Mouse (Mus musculus) layer of hippocampus, postnatal 25 days (tissue): ENCODE data around the gene Fkbp2. TPM values are rescaled to one million over a fixed set of nuclear protein-coding genes. Genes with fewer than 3 reads are reported as not detected.
A peak's percentile ranks its signal among the peaks of the same experiment; 100 is the strongest.

Experiments used
- DNase-seq, 2 experiments: peaks; one replicate each; pipeline ENCODE4 v3.0.0; 2022; ENCODE audit warnings: mixed read lengths in 2 of 2, low spot score in 1 of 2; ENCODE audit errors: extremely low spot score in 1 of 2
- total RNA-seq, 2 experiments: library from RNA; stranded (reverse); gene quantifications; 2 replicates each; pipeline ENCODE4 v1.2.3; 2021

The Fkbp2 gene
- 10 to 100 TPM; 88.6 to 93.9 TPM for total RNA-seq

DNA sequence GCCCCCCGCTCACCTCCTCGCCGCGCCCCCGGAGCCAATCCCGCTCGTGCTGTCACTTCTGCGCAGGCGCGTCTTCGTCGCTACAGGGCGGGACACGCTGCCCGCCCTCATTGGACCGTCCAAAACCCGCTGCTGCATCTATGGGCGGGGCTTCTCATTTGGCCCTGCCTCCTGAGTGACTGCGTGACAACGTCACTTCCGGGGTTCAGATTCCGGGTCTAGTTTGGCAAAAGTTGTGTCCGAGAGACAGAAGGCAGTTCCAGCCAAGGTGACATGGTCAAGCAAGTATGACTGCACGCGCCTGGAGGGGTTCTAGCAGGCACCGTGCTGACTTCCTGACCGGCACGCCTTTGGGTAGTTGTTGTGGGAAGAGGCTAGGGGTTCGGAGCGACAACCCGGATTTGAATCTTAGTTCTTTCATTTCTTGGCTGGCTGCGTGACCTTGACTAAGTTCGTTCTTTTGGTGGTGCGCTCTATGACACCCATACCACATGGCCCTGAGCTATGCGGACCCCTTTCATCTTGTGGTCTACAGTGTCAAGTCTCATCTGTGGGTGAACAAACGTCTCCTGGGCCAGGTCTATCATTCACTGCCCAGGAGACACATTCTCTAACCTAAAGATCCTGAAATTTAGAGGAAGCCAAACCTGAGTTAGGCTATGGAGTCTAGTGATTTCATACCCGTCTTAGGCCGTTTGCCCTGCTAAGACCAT lies at the start of gene Fkbp2:
TSS of gene Fkbp2 (minus strand) at position 121 of the 713 bp plus-strand sequence.
- peak; percentile 92 to 99 for DNase-seq

DNA sequence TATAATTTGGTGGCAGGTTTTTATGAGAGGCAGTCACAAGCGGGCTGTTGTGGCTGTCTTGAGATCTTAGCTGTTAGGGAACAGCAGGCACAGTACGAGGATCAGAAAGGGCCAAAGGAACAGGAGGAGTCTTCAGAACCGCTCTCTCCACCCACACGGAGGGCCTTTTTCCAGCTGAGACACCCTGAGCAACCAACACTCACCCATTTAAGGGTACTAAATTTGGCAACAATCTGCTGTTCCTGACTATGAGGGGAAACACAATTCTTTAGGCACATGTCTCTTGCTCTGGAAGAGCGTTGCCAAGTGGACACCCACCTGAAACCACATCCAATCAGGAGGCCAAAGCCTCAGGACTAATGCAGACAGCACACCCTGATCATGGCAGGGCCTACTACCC lies 49.2 kb upstream of the Fkbp2 start:
- DNase-seq: no peak

DNA sequence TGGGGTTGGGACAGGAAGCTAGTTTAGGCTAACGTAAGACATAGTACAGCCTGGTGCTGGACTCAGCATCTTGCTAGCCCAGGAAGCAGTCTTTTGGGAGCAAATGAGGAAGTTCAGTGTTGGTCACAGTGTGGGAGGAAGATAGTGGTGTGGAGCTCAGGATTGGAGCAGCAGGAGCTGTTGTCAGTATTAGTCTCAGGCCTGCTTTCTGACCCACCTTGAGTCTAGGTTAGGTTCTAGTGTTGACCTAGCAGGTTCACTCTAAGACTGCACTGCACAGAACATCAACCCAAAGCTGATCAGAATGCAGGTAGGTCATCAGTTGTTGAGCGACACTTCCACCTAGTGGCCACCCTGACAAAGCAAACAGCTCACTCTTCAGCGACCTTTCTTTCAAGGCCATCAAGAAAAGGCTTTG lies 39.9 kb upstream of the Fkbp2 start:
- DNase-seq: peak in 1 of 2 experiments; percentile 38

DNA sequence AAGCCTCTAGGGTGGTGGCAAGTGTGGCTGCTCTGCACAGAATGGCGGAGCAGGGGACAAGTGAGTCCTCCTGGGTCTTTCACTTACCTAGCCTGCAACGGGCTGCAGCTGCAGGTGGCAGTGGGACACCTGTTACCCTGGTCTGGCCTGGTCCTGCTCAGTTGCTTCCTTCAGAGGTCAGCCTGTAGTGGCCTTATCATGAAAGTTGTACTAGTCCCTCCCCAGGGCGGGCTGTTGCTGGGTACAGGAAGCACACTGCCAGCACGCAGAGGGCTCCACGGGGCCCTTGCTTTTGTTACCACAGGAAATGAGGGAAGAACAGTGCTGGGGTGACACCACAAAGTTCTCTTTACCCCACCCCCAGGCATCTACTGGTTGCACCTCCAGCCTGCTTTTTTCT lies 38.9 kb upstream of the Fkbp2 start, which contains the start of gene Fermt3:
TSS of gene Fermt3 (minus strand) at position 279 of the 400 bp plus-strand sequence.
- no peak for DNase-seq

DNA sequence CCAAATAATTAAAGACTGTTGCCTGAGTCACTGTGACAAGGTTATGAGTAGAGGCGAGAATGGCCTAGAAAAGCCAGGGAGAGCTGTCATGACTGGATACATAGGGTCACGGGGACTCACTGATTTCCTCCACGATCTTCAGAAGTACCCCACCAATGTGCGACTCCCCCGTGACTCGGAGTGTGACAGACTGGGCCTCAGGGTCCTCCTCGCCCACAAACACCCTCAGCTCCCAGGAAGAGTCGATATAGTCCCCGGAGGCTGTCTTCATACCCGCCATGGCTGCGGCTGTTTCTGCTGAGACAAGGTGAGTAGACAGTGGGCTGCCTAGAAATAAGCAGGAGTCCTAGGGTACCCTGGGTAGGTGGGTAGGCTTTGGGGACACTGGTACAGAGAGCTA lies 38.2 kb upstream of the Fkbp2 start:
- DNase-seq: no peak

DNA sequence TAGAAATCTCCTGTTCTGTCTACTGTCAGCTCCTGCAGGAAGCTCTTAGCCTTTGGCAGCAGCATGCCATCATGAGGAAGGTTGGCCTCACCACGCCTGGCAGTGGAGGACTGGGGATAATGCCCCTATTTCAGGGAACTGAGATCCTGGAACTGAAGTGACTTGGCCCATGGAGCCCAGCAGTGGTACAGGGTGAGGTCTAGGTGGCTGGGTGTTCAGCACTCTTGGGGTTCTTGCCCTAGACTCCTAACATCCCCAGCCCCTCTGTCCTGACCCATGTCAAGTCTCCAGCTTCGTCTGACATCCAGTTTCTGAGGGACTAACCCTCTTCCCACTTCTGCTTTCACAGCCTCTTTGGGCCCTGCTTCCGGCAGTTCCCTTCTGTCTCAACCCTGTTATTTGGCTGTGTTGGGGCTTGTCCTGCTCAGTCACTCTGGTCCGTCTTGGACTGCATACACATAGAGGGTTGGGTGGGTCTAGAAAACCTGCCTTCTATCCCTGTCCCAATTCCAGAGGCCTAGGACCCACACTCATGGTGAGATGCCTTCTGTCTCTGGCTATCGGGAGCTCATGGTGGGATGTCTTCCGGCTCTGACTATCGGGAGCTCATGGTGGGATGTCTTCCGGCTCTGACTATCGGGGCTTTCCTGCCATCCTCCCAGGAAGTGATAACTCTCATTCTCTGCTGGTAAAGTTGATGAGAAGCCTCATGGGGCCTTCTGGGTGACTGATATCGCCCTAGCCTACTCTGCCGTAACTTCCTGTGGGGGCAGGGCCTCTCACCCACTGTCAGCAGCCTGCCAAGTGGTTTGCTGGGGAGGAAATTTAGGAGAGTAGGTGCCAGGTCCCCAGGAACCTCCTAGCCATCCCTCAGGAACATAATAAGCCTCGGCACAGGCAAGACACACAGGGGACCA lies 37.5 kb upstream of the Fkbp2 start:
- DNase-seq: no peak

DNA sequence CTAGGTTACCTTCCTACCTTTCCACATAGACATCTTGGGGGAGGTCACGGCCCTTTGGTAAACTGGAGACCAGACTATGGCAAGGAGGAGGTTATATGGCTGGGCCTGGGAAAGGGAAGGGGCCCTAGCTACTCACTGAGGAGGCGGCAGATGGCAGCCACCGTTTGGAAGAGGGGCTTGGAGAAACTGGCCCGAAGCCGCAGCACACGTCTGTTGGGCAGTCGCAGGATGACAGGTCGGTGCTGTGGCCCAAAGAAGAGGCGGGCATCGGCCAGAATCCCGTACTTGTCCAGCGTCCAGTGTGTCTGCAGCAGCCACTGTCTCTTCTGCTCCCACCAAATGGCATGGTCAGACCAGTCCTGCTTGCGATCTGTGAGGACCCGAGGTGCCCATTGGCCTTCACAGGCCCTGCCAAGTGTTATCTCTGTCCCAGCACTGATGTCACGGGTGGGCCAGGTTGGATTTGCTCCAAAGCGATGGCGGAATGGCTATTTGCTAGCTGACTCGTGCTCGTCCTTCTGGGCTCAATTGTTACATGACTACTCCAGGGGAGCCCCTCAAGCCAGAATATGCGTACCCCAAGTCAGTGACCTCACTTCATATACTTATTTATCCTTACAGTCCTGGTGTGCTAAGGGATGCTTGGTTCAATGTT lies 34.3 kb upstream of the Fkbp2 start:
- no peak for DNase-seq

DNA sequence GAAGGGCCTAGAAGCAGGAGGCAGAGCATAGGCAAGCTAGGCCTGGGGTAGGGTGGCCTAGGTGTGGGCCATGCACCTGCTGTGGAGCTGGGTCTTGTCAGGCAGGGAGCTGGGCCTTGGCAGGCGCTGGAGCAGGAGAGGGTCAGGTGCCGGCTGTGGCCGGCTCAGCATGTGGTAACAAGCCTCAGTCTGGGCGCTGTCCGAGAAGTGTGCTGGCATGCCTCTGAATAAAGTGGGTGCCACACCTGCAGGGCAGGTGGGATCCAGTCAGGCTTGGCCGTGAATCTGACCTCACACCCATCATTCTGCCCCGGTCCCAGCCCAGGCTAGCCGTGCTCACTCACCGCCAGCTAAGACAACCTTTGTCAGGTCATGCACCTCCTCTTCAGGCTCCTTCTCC lies 33.7 kb upstream of the Fkbp2 start:
- DNase-seq: no peak

DNA sequence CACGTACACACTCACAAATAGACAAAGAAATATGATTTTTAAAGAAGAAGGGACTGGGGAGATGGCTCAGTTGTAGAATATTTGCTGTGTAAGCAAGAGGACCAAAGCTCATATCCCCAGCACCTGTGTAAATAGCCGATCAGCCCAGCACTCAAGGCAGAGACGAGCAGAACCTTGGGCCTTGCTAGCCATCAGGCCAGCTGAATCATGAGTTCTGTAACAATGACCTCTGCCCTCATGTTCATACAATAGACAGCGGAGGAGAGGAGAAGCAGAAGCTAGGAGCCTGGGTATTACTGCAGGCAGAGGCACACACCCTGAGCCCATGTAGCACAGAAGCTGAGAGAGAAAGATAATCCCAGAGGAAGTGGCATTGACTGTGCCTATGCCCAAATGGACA lies 32.1 kb upstream of the Fkbp2 start:
- DNase-seq: no peak

DNA sequence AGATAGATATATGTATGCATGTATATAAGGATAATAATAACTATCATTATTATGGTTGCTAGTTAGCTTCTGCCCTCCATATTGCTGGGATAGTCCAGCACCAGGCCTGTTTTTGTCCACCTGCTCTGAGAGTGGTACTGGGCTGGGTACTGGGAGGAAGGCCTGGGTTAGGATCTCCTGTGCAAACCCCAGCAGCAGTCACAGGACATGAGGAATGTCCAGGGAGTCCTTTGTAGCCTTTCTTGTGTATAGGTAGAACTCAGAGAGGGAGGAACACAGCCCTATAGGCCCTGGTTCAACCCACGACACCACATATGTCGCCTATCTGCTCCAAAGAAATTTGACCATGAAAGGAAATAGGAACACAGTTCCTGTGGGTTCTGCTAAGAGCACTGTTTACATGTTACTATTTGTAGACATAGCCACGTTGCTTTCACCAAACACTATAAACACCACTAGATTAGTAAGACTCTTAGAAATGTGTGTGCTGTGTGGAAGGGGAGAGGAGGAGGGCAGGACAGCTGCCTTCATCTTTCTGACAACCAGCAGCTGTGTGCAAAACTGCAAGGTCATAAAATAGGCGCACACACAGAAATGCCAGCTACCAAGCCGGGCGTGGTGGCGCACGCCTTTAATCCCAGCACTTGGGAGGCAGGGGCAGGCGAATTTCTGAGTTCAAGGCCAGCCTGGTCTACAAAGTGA lies 26.7 kb upstream of the Fkbp2 start:
- DNase-seq: no peak

DNA sequence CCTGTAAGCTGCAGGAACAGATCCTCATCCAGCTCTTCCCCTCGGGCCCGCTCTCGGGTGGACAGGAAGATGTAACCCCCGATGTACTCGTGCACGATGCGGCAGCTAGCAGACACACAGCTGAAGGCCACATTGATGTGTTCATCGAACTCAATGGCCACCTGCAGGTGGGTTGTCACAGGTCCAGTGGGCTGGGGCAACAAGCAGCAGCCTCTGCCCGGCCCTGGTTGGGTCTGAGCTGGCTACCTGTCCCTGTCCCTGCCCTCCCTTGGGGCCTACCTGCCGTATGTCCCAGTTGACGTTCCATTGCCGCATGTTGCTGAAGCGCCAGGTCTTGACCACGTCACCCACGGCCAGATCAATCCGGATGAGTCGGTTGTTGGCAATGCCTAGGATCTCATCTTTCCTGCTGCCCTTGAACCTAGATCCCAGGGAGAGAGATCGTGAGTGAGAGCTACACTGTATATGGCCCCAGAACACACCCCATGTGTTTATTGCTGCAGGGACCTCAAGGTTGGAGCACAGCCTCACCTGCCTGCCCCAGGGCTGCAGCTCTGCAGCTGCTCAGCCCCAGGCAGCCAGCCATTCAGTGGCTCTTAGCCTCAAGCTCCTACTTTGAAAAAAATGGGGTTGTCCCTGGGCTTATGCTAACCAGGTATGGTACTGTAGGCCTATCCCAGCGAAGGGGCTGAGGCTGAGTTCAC lies 19.2 kb upstream of the Fkbp2 start:
- no peak for DNase-seq

DNA sequence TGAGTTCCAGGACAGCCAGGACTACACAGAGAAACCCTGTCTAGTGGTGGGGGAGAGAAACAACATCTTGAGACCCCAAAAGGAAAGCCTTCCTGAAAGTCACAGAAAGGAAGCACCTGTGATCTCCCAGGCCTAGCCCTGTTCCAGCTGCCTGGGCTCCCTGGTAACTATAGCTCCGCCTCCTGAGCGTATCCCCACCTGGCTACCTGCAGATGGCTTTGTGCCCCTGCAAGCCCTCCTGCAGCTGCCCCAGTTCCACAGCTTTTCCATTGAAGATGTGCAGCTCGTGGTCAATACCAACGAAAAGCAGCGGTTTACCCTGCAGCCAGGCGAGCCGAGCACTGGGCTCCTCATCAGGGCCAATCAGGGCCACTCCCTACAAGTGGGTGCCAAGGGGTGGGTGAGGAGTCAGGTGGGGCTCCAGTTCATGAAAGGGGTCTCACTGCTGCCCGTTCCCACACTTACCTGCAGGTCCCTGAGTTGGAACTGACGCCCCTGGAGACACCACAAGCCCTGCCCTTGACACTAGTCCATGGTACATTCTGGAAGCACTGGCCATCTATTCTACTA lies 17.5 kb upstream of the Fkbp2 start:
- DNase-seq: no peak

DNA sequence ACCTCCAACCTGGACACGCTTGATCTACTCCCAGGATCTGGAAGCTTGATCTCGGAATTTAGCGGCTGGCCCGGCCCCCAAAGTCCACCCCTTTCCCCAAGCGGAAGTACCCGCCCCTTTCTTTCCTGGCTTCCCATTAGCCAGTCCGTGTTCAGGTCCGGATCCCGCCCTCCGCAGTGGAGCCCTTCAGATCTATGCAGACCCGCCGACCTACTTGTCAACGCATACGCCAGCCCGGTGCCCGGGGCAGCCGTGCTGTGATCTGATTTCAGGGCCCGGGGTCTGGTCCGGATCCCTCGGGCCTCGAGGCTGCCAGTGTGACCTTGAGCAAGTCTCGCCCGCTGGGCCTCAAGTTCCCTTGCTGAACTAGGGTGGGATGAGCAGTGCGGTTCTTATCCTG lies 15.7 kb upstream of the Fkbp2 start, which contains the start of the genes Nudt22 and Trpt1:
TSS of gene Nudt22 (minus strand) at position 112 of the 400 bp plus-strand sequence.
TSS of gene Trpt1 (plus strand) at position 126 of the 400 bp plus-strand sequence.
- peak; percentile 62 to 73 for DNase-seq

DNA sequence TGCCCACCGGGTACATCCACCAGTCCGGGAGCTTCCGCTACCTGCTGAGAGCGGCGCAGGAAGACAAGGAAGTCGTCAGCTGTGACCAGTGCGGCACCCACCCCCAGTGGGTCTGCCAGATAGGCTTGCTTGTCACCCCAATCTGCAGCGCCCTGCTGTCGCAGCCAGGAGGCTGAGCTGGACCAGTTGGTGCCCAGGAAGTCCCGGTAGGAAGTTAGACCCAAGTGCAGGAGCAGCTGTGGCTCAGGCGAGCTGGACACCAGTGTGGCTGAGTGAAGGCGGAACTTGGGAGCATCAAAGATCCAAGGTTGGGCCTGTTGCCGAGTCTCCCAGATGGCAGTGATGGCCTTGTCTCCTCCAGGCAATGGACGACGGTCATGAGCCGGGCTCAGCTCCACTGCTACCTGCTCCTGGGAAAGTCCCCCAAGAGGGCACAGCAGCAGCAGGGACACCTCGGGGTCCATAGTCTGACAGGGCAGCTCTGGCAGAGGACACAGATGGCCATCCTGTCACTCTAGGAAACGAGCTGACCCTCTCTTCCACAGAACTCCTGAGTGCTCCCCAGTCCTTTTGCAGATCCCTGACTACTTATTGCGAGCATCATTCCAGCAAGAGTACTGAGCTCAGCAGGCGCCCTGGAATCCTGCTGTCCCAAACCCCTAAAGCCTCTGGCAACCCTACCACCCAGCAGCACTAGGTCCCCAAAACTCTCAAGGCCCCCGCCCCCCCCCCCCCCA lies 15.1 kb upstream of the Fkbp2 start:
- no peak for DNase-seq

DNA sequence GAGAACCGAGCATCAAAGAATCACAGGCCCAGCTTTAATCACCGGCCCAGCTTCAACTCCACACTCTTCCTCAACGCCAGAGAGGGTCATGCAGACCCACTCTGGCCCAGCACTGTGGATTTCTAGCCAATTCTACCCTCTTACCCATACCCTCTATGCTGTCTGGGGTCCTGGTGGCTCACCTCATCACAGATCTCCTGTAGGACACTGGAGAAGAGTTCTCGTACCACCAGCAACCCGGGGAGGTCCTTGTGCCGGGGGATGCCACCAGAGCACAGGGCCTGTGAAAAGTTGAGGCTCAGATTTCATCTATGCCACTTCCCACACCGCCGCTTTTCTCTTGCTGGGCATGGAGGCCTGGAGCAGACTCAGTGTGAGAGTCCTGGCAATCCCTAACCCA lies 14.2 kb upstream of the Fkbp2 start:
- no peak for DNase-seq

DNA sequence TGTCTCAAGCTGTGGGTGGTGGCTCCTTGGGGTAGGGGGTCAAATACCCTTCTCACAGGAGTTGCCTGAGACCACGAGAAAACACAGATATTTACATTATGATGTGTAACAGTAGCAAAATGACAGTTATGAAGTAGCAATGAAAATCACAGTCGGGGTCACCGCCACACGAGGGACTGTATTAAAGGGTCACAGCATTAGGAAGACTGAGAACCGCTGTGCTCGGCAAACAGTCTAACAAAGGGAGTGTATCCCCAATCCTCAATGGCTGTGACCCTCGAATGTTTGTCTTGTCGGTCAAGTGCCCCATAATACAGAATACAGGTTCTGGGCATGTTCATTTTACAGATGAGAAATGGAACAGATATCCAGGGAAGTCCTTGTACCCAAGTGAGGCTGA lies 13.7 kb upstream of the Fkbp2 start:
- no peak for DNase-seq

DNA sequence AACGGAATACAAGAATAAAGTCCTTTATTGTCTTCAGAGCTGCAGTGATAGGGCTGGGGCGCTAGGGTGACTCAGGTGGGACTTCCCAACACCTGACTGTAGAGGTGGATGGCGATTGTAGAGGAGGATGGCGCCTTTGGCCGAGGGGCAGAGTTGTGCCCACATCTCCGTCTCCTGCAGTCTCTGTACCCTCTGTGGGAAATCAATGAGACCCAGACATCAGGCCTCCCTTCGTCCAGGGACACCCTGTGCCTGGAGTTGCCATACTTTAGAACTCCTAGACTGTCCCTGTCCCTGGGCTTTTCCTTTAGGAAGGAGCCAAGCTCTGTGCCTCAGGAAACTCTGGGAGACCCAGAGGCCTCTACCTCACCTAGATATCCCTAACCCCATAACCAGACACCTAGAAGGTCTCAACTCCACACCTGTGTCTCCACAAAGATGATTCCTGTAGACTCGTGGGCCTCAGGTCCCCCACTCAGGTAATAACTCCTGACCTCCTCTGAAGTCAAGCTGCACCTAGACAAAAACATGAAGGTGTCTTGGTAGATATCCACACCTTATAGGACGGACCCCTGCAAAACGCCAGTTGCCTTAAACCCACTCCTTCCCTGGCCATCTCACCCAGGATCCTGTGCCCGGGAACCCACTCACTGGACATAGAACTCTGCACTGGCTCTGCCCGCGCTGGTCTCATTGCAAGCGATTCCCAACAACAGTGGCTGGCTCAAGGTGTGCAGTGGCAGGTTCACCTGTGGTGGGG lies 12.9 kb upstream of the Fkbp2 start:
- no peak for DNase-seq
